Mouse (Mus musculus): ENCODE measurements around the gene Usp53. TPM values are rescaled to one million over a fixed set of nuclear protein-coding genes. Genes with fewer than 3 reads are reported as not detected.

The Usp53 gene
- polyA plus RNA-seq, 1 experiment, result 19.5 TPM

DNA sequence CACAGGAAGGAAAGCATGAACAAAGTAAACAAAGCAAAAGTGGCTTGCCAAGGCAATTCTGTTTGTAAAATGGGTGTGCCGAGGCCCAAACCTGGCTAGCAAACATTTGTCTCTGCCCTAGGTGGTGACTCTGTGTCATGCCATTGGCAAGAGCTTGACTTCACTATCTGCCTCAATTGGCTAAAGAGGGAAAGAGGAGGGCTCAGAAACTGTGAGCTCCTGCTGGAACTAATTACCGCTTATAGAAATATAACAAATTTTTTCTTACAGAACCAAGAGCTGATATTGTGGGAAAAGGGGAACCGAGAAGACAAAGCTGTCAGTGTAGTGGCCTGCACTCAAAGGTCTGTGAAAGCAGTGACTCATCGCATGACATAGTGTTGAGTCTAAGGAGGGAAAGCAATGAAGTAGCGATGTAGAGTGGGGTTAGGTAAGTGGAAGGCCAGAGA lies 95.9 kb downstream of the Usp53 start:
- Histone ChIP-seq H3K9ac (ENCODE audit: low read depth, poor library complexity, severe bottlenecking) (no peak overlapping the region), H3K36me3 (ENCODE audit: control insufficient read depth, insufficient read depth, low read length, poor library complexity, severe bottlenecking) (no peaks in the 10 kb centered on the region), H3K27me3 (ENCODE audit: control insufficient read depth, insufficient read depth, low read length, poor library complexity, severe bottlenecking) (no peaks in the 10 kb centered on the region), H3K4me1 (ENCODE audit: control insufficient read depth, insufficient read depth, low read length) (no peaks in the 10 kb centered on the region), H3K27ac (ENCODE audit: insufficient read depth, low read length) (no peak overlapping the region), H3K9me3 (replicated peaks; ENCODE audit: control insufficient read depth, insufficient read depth, low read length, poor library complexity, severe bottlenecking) (no peaks in the 10 kb centered on the region), H3K4me3 (ENCODE audit: low read depth, low read length) (no peak overlapping the region)
- TF ChIP-seq POLR2A (IDR thresholded peaks at IDR 0.05; ENCODE audit: insufficient read depth, low read length) (no peak), EP300 (IDR thresholded peaks at IDR 0.05; ENCODE audit: insufficient read depth, low read depth, low read length) (no peak), CTCF (IDR thresholded peaks at IDR 0.05; ENCODE audit: low read depth, low read length) (no peak)

- H3K36me3 ChIP-seq (ENCODE audit: control insufficient read depth, insufficient read depth, low read length, poor library complexity, severe bottlenecking), result no peaks in the 10 kb centered on the region
- TF ChIP-seq EP300 (IDR thresholded peaks at IDR 0.05; ENCODE audit: insufficient read depth, low read depth, low read length), result no peak
- no peak for TF ChIP-seq POLR2A (IDR thresholded peaks at IDR 0.05; ENCODE audit: insufficient read depth, low read length)
- TF ChIP-seq CTCF (IDR thresholded peaks at IDR 0.05; ENCODE audit: low read depth, low read length), result no peak
- no peak overlapping the region for H3K9ac ChIP-seq (ENCODE audit: low read depth, poor library complexity, severe bottlenecking)
- H3K4me1 ChIP-seq (ENCODE audit: control insufficient read depth, insufficient read depth, low read length), result no peaks in the 10 kb centered on the region
- H3K9me3 ChIP-seq (replicated peaks; ENCODE audit: control insufficient read depth, insufficient read depth, low read length, poor library complexity, severe bottlenecking), result no peaks in the 10 kb centered on the region
- H3K27ac ChIP-seq (ENCODE audit: insufficient read depth, low read length), result no peak overlapping the region
- no peak overlapping the region for H3K4me3 ChIP-seq (ENCODE audit: low read depth, low read length)
- H3K27me3 ChIP-seq (ENCODE audit: control insufficient read depth, insufficient read depth, low read length, poor library complexity, severe bottlenecking), result no peaks in the 10 kb centered on the region
Observed at GRCm38 (mm10) chr3:122887505-122888301, 96.6 kb downstream of the Usp53 start.

Other genes with a start within 250 kb of the Usp53 start
- not detected in 2 replicates for gene Fabp2, start 89.4 kb downstream of the Usp53 start, polyA plus RNA-seq (2011; ENCODE audit: insufficient read depth, insufficient read length, low read depth, missing spikeins)
- not detected in 2 replicates for gene Gm10959, start 65.2 kb downstream of the Usp53 start, polyA plus RNA-seq (2011; ENCODE audit: insufficient read depth, insufficient read length, low read depth, missing spikeins)
- 96.2 and 101 TPM in 2 replicates for gene 1810037I17Rik, start 60.3 kb downstream of the Usp53 start, polyA plus RNA-seq (2011; ENCODE audit: insufficient read depth, insufficient read length, low read depth, missing spikeins)
- gene Myoz2, start 50.5 kb upstream of the Usp53 start, polyA plus RNA-seq (2011; ENCODE audit: insufficient read depth, insufficient read length, low read depth, missing spikeins), result not detected in 2 replicates